Mouse (Mus musculus): ENCODE measurements around the gene Pnma1.
A peak's percentile ranks its signal among the peaks of the same experiment; 100 is the strongest.

The Pnma1 gene

GRCm38 (mm10) chr12:84107012-84107411 lies 41.3 kb downstream of the Pnma1 start:
- DNase-seq (ENCODE audit: low spot score in 2 of 2): no peak

GRCm38 (mm10) chr12:84101493-84101845 lies 46.8 kb downstream of the Pnma1 start:
- no peak for DNase-seq (ENCODE audit: low spot score in 2 of 2)

- peak; percentile 35 to 41 for DNase-seq (ENCODE audit: low spot score in 2 of 2)
Measured at GRCm38 (mm10) chr12:84100604-84101492, 47.4 kb downstream of the Pnma1 start, which contains the start of gene Acot6. Gene Acot6, plus strand, starts transcription at chr12:84100654.

- DNase-seq (ENCODE audit: low spot score in 2 of 2): no peak
Measured at GRCm38 (mm10) chr12:84100071-84100470, 48.2 kb downstream of the Pnma1 start.

GRCm38 (mm10) chr12:84099605-84100004 lies 48.7 kb downstream of the Pnma1 start:
- no peak for DNase-seq (ENCODE audit: low spot score in 2 of 2)
